Mouse (Mus musculus) CD4-positive, CD25-positive, alpha-beta regulatory T cell, adult 2 months (primary cell): ENCODE measurements around the gene Epas1.
A peak's percentile ranks its signal among the peaks of the same experiment; 100 is the strongest.

Source experiments
- DNase-seq: peaks from one replicate; pipeline ENCODE4 v3.0.0-alpha.2; 2012; ENCODE audit warnings: low read depth, low spot score

Gene Epas1

DNA sequence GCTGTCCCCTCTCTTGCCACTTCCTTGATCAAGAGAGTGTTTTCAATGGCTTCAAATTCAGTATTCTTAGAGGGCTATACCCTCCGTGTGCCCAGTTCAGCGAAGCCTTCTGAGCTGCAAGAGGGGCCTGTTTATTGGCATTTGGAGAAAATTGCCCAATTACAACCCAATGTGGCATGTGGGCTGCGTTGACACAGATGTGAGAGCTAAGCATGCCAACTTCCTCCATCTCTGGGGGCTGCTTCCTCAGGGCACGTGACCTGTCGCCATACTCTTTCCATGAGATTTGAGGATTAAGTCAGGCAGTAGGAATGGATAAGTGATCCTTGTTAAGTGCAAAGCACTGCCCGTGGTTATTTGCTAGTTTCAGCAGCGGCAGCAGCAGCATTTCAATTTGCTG lies 34.3 kb downstream of the Epas1 start:
- no peak for DNase-seq

DNA sequence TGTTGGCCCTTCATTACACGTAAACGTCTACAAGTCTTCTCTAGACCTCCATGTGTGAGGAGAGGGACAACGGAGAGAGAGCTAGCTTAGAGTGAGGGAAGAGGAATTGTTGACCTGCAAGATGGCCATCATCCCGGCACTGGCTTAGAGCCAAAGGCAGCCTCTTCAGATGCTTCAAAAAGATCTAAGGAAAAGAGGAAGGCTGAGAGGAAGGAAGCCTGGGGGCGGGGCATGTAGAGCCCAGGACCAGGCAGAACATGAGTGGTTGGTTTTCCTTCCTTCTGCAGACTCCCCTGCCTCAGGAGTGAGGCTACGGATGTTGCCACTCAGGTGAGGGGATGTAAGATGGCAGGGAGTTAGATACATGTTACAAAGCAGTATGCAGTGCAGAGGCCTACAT lies 34.8 kb downstream of the Epas1 start:
- DNase-seq = no peak

DNA sequence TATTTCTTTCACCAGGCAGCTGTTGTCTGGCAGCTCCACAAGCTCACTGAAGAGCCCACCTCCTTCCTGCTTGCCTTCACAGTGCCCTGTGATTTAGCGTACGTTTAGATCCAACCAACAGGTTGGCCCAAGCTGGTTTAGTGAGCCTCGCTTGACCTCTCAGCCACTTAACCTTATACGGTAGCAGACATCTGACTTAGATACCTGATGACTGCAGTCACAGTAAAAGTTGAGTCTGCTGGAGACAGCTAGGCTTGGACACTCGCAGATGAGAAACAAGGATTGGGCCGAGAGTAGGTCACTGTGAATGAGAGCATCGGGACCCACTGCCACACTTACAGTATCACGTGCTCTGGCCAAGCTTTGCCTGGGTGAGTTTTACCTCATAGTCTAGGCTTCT lies 38.4 kb downstream of the Epas1 start:
- DNase-seq = no peak

DNA sequence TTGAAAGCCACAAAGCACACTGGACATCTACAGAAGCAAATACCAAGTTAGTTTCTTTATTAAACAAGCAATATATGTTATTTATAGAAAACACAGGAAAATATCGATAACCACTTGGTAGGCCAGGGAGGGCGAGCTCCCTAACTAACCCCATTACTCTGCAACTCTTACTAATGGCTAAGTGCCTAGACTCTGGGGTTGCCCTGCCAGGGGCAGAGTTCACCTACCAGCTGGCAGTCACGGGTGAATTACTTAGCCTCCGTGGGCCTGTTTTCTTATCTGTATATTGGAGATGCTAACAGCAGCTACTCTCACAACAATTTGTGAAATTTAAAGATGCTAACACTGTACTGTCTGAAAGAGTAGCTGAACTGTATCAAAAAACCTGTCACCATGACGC lies 42.3 kb downstream of the Epas1 start:
- no peak for DNase-seq

DNA sequence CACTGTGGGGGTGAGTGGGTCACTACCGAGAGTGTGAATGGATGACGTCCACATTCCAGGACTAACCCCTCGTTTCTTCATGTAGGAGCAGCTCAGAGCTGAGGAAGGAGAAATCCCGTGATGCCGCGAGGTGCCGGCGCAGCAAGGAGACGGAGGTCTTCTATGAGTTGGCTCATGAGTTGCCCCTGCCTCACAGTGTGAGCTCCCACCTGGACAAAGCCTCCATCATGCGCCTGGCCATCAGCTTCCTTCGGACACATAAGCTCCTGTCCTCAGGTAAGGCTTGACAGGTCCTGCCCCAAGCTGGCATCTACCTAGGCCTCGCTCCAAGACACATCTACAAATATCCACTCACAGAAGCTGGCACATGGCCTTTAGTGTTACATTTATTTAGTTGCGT lies 43.5 kb downstream of the Epas1 start:
- DNase-seq = no peak

DNA sequence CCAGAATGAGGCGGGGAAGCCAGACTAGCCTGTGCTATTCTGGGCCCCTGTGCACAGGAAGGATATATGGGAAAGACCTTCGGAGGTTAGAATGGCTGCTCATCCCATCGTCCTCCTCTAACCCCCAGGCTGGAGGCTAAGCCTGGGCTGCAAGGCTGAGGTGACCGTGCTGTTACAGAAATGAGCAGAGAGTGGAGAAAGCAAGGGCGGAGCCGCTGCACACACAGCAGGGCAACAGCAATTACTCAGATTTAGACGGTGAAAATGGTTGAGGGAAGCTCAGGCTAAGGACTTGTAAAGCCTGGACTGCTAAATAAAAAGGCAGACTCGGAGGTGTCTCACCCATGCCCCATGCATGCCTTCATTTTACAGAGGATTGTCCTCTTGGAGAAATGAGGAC lies 45.0 kb downstream of the Epas1 start:
- no peak for DNase-seq

DNA sequence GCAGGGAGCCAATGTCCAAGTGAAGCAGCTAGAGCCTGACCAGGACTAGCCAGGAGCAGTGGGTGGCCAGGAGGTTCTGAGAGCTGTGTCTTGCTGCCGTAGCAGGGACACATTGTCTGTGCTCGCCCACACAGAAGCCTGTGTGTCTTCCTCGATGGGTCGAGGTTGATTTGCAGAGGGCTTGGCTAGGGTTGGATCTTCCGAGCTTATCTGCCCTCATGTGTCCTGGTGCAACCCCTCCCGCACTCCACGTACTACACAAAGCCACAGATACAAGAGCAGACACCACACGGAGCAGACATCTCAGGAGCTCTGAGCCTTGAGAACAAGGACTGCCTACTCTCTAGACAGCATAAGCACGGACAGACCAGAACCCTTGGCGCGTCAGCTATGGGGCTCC lies 45.5 kb downstream of the Epas1 start:
- no peak for DNase-seq

DNA sequence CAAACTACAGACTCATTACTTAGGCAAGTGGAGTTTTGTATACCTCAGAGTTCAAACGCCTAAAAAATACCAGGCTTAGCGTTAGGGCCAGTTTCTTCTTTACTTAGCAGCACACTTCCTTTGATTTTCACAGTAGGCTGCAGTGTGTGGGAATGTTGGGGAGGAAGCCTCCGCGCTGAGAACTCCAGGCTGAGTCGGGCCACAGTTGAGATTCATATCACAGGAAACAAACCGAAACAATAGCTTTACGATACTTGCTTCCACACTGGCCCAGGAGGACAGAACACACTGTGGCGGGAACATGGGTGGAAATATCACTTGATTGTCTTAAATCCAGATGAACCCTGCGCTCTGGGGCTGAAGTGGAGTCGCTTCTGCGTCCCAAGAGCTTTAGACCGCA lies 47.0 kb downstream of the Epas1 start:
- DNase-seq = no peak

DNA sequence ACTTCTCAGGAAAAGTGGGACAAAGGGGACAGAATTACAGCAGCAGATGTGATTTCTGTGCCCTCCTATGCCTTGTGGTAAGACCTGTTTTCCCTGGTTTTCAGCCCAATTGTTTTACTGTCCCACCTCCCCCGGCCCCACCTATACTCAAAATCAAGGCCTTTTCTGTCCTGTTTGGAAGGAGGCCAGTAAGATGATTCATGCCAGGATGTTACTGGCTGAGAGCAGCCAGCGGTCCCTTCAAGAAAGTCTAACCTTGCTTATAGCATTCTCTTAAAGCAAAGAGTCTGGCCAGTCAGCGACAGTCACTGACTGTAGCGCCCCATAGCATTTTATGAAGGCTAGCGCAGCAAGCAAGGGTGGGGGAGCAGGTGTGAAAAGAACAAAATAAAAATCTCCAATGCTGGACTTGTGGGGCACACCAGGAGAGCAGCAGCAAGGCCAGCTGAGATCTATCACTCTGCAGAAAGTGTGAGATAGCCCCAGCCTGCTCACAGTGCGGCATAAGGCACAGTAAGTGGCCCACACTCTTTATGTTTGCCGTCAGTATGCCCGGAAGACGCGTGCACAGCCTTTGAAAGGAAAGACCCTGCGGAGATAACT lies 47.8 kb downstream of the Epas1 start:
- peak; percentile 15 for DNase-seq

DNA sequence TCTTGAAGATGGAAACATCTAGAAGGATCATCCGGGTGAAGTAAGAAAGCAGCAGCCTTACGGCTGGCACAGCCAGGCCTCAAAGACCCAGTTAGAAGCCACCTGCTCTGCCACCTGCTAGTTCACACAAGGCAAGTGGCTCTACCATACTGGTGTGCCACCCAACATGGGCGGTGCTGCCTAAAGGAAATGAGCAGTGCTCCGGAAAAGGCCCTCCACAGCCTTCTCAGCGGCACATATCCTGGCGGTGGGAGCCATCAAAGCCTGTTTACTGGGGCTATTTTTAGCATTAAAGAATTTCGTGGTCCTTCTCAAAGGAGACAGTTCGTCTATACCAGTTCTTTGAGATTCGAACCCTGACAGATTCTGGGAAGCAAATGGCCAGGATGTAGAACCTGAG lies 48.4 kb downstream of the Epas1 start:
- peak; percentile 66 for DNase-seq

DNA sequence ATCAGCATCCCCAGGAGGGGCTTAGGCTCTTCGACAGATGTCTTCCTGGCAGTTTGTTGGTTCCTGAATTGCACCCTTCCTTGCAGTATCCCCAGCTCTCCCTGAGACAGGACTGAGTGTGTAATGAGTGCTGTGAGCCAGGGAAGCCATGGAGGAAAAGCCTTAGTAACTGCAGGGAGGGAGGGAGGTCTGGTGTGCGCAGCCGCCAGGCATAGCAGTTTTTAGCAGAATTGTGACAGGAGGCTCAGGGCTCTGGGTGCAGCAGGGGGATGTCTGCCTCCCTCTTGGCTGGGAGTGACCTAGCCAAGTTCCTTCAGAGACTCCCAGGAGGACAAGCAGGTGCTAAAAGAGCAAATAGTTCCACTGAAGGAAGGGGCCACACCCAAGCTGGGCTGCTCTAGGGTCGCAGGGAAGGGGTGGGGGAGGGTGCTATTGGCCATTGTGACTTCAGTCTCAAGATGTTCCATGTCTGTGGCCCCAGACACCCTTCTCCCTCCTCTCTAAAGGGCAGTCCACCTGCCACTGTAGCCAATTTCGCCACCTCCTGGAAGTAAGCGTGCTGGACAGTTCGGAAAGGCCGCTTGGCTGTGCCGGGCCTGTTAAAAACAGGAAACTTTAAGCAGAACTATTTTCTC lies 49.0 kb downstream of the Epas1 start:
- peak; percentile 9 for DNase-seq

DNA sequence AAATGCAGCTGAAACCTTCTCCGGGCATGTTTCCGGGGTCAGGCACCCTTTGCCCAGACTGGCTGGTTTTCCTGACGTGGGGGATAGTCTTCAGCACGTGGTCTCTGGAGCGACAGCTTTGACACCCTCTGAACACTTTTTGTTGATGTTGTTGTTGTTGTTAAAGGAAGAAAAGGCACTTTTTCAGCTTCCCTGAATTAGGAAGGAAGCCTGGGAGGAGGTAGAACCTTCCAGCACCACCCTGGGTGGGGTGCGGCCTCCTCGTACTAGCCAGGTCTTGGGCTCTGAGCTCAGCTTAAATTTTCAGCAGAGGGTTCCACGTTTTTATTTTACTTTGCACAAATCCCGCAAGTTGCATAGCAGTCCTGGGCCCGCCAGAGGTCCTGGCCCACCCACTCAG lies 49.6 kb downstream of the Epas1 start:
- no peak for DNase-seq

DNA sequence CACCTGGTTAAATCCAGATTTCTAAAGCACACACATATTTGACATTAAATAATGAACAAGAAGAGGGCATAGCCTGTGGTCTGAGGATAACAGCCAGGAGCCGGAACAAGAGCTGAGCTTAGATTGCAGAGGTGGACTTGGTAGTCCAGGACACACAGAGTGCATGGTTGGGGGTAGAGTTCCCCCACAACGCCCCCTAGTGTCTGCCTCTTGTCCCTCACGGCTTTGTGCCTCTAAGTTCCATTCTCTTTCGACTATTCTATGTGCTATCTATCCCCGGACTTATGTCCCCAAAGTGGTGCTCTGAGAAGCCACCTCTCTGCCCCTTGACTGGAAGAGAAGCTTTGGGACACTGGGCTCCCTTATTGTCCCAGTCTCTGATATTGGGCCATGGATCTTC lies 50.2 kb downstream of the Epas1 start:
- peak; percentile 48 for DNase-seq

DNA sequence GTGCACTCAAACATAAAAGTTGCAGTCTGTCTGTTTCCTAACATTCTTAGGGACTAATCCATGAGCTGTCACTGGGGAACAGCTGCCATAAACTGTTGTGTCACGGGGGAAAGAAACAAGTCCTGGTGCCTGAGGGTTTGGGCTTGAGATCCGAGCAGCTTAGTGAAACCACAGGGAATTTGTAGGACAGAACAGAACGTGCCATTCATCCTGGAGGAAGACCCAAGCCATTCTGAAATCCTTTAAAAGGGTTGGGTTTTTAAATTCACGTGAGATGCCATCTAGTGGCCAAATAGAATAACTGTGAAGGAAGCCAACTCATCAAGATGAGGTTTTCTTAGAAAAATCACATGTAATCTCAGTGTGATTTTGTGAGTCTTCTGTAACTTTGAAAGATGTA lies 58.5 kb downstream of the Epas1 start:
- DNase-seq = peak; percentile 56

DNA sequence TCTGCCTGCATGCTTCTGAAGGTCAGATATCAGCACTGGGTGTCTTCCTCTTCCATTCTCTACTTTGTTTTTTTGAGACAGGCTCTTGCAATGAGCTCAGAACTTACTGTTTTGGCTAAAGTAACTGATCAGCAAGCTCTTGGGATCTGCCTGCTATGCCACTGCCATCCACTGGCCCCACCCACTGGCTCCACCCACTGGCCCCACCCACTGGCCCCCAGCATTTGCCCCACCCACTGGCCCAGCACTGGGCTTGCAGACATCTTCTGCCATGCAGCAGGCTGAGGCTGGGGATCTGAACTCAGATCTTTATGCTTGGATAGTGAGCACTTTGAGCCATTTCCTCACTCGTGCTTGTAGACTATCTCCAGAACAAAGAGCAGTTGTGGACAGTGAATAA lies 60.8 kb downstream of the Epas1 start:
- peak; percentile 27 for DNase-seq

DNA sequence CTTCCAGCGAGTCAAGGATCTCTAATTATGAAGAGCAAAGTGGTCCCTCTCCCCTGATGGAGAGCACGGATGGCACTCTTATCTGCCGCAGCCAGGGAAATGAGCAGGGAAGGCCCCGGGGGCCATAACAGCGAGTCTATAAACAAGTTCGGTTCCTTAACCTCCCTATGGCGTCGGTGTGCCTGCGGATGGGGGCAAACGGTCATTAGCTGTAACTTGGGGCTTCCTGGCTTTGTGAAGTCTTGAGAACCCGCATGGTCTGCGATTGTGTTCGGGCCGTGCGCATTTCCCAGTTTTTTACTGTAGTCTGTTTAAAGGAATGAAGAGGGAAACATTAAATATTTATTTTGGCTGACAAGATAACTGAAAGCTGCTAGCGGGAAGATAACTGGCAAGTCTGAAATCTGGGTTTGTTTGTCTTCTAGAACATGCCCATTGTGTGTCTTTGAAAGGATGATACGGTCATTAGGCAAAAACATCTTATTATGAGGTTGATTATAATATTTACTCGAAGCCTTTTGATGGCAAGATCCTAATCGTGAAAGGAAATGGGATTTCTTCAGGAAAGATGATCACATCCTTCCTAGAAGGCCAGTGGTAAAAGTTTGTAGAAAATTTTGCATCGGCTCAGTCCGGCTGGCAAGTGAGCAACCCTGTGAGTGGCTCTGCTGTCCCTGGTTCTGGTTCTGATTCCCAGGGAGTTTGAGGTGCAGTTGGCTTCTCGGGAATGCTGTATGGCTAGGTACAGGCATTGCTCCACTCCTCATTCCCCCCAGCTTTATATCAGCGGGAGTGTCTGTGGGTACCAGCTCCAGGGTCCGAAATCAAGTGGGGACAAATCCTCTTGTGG lies 61.7 kb downstream of the Epas1 start:
- DNase-seq = no peak

DNA sequence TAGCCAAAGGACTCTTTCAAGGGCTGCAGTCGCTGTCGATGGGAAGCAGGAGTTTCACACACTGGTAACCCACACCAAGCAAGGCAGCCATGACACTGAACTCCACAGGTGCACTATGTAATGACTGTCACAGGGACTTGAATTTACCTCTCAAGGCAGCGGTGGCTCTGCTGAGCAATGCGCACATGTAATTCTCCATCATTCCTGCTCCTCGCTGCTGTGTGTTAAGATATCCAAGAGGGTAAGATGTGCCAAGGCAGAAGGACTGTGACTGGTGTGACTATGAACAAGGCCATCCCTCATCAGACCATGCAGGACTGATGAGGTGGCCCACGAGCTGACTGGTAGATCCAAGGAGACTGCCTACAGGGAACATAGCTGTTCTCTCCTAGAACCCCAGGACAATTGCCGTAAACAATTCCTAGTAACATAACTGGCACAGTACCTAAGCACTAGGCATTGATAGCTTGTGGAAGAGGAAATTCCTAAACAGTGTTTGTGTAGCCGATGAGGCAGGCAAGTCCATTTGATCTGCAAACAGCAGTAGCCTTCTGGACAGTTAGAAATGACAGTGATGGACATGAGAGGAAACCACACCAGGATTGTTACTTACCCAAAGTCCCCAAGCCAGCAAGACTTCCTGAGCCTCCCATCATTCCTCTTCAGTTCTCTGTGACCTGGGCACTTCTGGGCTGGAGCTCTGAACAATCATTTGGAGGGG lies 68.7 kb downstream of the Epas1 start:
- no peak for DNase-seq

DNA sequence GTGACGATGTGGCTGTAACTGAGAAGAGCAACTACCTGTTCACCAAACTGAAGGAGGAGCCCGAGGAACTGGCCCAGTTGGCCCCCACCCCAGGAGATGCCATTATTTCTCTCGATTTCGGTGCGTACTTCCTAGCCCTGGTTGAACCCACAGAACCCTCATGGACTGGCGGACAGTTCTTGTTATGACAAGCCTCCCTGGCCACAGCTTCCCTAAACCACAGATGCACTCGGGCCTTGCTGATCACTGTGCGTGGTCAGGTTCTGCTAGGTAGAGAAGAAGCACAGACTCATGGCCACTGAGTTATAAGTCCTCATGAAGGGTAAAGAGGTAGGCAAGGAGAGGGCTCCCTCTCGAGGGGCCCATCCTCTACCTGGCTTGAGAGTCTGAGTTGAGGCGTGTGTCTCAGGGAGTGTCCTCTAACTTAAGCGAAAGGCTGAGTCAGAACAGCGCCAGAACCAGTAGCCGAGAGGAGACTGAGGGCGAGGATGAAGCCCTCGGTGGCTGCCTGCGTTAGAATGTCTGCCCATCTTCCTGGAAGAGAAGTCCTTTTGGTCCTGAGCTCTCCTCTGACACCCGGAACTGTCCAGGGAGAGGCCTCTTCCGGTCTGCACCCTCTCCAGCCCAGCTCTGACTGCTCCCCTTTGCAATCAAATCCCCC lies 71.1 kb downstream of the Epas1 start:
- DNase-seq = no peak

DNA sequence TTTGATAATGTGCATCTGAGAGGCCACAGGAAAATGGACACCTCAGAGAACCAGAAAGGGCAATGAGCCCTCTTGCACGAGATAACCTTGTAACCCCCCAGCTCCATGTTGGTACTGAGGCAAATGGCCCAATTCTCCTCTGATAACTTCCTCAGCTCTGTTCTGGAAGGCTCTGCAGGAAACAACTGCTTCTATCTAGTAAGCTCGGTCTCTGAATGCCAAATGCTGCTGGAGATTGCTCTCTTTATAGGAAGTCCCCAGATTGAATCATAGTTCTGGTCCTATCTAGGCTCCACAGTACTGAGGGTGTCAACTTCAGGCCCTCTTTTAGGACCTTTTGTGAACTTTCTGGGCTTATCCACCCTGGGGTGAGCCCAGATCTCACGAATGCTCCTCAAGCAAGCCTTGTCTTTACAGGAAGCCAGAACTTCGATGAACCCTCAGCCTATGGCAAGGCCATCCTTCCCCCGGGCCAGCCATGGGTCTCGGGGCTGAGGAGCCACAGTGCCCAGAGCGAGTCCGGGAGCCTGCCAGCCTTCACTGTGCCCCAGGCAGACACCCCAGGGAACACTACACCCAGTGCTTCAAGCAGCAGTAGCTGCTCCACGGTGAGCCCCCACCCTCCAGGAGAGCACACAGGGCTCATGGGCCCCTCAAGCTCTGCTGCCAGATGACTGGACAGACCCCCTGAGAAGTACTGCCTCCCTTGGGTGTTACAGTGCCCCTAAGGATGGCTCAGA lies 71.8 kb downstream of the Epas1 start:
- DNase-seq = no peak

DNA sequence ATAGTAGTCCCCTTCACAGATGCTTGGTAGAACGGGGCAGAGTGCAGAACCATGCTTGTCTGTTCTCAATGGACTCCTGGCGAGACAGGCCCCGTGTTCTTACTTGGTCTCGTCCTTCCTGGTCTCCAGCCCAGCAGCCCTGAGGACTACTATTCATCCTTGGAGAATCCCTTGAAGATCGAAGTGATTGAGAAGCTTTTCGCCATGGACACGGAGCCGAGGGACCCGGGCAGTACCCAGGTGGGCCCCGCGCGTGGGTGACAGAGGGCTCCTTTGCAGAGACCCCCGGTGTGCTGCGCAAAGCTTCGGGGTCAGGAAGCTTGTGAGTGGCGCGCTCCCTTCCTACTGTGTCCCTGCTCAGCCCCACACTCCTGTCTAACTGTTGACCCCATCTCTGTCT lies 72.9 kb downstream of the Epas1 start:
- no peak for DNase-seq
